Mouse (Mus musculus) limb, embryonic 14.5 days (tissue): ENCODE measurements at regions not wholly inside any gene's neighbourhood (a gene's known extent, or its start where the extent isn't known, plus 50 kb on each side); places are given as distances from the start of the nearest gene placed in this dataset.

ENCODE experiments used
- ATAC-seq: fragments of 200-750 bp; cut with Nextera tagmentation; 2 replicates; pipeline ENCODE4 v1.8.0; 2017; ENCODE audit warnings: low read depth, moderate number of reproducible peaks, moderate TSS enrichment; ENCODE audit not compliant: low FRiP score
- DNase-seq: peaks from one replicate; pipeline ENCODE4 v3.0.0-alpha.2; 2015; ENCODE audit warnings: low spot score
- H3K27ac ChIP-seq: fragments of 300-500 bp; sonication (generic); replicated peaks from 2 replicates; pipeline ENCODE4 v1.5.1; 2014; ENCODE audit warnings: low read depth, mild to moderate bottlenecking, low read length, moderate library complexity, mixed read lengths
- H3K27me3 ChIP-seq: fragments of 300-500 bp; sonication (generic); 2 replicates; pipeline ENCODE4 v1.6.1; 2014; ENCODE audit warnings: low read length, mixed read lengths; ENCODE audit not compliant: control insufficient read depth, insufficient read depth
- H3K36me3 ChIP-seq: fragments of 300-500 bp; sonication (generic); 2 replicates; pipeline ENCODE4 v1.6.1; 2014; ENCODE audit warnings: mild to moderate bottlenecking, low read length, moderate library complexity, mixed read lengths; ENCODE audit not compliant: control insufficient read depth, insufficient read depth
- H3K4me1 ChIP-seq: fragments of 300-500 bp; sonication (generic); 2 replicates; pipeline ENCODE4 v1.6.1; 2014; ENCODE audit warnings: antibody characterized with exemption, low read length, mixed read lengths; ENCODE audit not compliant: control insufficient read depth, insufficient read depth
- H3K4me2 ChIP-seq: fragments of 300-500 bp; sonication (generic); replicated peaks from 2 replicates; pipeline ENCODE4 v1.6.1; 2014; ENCODE audit warnings: low read depth, mild to moderate bottlenecking, low read length, moderate library complexity; ENCODE audit not compliant: severe bottlenecking
- H3K4me3 ChIP-seq: fragments of 300-500 bp; sonication (generic); replicated peaks from 2 replicates; pipeline ENCODE4 v1.5.1; 2014; ENCODE audit warnings: low read length
- H3K9ac ChIP-seq: fragments of 300-500 bp; sonication (generic); 2 replicates; pipeline ENCODE4 v1.6.1; 2014; ENCODE audit warnings: mild to moderate bottlenecking, low read depth, low read length, moderate library complexity; ENCODE audit not compliant: severe bottlenecking
- H3K9me3 ChIP-seq: fragments of 300-500 bp; sonication (generic); 2 replicates; pipeline ENCODE4 v1.6.1; 2016; ENCODE audit warnings: low read length; ENCODE audit not compliant: control insufficient read depth
- POLR2A ChIP-seq: fragments of 200-500 bp; IDR thresholded peaks from 2 replicates; pipeline ENCODE4 v1.8.0; 2012; ENCODE audit warnings: inconsistent platforms, mild to moderate bottlenecking, moderate library complexity, borderline replicate concordance; ENCODE audit not compliant: insufficient read depth, insufficient read length; ENCODE audit errors: extremely low read depth
- WGBS: fragments of 180-500 bp; shearing (Covaris S2); extraction: QIAGEN DNeasy Blood & Tissue Kit; methylation state at CpG from one replicate; pipeline ENCODE4 v1.1.7; 2014; 5-methylcytosine and 5-hydroxymethylcytosine counted together

DNA sequence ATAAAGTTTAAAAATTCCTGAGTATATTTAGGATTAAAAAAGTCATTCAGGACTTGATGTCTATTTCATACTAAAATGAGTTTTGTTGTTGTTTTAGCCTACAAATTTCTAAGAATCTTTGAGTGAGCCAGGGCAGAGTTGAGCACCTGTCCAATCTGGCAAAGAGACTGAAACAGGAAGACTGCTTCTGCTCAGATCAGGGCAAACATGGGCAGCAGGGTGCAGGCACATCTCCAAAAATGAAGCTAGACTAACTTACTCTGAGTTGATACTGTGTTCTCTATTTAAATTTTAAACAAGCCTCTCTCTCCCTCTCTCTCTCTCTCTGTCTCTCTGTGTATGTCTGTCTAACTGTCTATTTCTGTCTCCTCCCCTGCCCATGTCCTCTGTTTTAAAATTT is 1505.0 kb downstream of the Rapgef2 start:
- ATAC-seq, result no peak
- no peak overlapping the region for H3K27ac ChIP-seq
- no peak overlapping the region for H3K4me2 ChIP-seq

DNA sequence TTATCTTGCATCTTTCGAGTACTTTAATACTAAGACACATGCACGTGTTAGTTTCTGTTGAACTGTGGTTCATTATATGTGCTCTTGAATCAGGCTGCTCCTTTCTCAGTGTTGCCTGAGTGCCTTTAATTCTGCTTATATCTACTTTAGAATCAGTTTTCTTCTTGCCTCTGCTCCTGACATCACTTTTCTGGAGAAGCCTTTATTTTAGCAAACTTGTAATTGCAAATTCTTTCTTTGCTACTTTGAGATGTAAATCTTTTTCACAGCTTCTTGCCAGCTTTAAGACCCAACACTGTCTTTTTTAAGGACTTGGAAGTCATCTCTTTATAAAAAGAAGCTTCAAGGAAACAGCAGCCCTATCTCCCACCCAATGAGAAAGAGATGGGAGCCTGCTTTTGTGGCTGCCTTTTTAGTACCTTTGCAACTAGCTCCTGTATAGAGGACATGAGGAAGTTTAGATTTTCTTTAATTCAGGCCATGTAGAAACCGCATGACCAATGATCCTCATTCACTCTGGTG is 1527.4 kb downstream of the Rapgef2 start:
- Histone ChIP-seq H3K9ac (no peak overlapping the region), H3K4me1 (no peaks in the 10 kb centered on the region), H3K36me3 (no peaks in the 10 kb centered on the region), H3K27ac (no peak overlapping the region), H3K9me3 (no peaks in the 10 kb centered on the region), H3K4me3 (no peak overlapping the region), H3K4me2 (no peak overlapping the region), H3K27me3 (no peaks in the 10 kb centered on the region)
- WGBS, result 71% methylated on average over 3 of the region's 3 CpGs
- TF ChIP-seq POLR2A, result no peak
- DNase-seq (no peak), ATAC-seq (no peak)

More for the DNA sequence above, 1505.0 kb downstream of the Rapgef2 start:
- no peaks in the 10 kb centered on the region for H3K9me3 ChIP-seq
- H3K36me3 ChIP-seq, result no peaks in the 10 kb centered on the region
- DNase-seq, result no peak
- no peak for TF ChIP-seq POLR2A
- no peak overlapping the region for H3K4me3 ChIP-seq
- H3K4me1 ChIP-seq, result no peaks in the 10 kb centered on the region
- no peaks in the 10 kb centered on the region for H3K27me3 ChIP-seq
- H3K9ac ChIP-seq, result no peak overlapping the region

DNA sequence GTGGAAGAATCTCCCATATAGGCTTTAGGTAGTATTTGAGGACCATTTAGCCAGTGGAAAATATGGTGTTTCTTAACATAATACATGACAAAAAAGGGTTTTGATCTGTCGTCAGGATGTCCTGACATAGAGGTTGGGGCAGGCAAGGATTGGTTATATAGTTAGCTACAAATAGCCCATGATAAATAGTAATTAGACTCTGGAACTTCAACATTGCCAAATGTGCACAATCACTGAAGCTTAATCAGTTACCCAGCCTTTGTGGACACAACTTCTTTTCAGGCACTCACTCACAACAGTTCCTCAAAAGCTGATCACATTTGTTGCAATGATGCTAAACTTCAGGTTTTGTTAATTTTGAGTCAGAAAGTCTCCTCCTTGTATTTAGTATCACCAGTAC is 1528.0 kb downstream of the Rapgef2 start:
- no peak for TF ChIP-seq POLR2A
- no peaks in the 10 kb centered on the region for H3K9me3 ChIP-seq
- H3K27ac ChIP-seq, result no peak overlapping the region
- H3K9ac ChIP-seq, result no peak overlapping the region
- no peaks in the 10 kb centered on the region for H3K27me3 ChIP-seq
- DNase-seq, result no peak
- H3K4me1 ChIP-seq, result no peaks in the 10 kb centered on the region
- 80% methylated on average over 1 of the region's 1 CpGs for WGBS
- ATAC-seq, result no peak
- H3K4me2 ChIP-seq, result no peak overlapping the region
- H3K4me3 ChIP-seq, result no peak overlapping the region
- H3K36me3 ChIP-seq, result no peaks in the 10 kb centered on the region

DNA sequence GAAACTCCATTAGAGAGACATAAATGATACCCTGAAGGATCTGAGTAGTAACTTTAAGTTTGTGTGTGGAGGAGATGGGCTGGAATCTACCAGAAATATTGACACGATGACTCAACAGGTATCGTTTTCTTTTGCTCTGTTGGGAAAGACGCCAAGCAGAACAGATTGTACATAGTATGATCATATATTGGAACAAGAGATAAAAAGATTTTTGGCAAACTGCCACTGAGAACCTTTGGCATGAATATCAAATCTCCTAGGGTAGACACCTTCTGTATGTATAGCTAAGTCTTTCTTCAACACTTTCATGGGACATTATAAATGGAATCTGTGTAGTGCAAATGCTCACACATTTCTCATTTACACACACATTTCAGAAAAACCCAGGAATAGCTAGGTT is 1544.2 kb downstream of the Rapgef2 start:
- no peaks in the 10 kb centered on the region for H3K27me3 ChIP-seq
- no peaks in the 10 kb centered on the region for H3K36me3 ChIP-seq
- H3K9me3 ChIP-seq, result no peaks in the 10 kb centered on the region
- DNase-seq (no peak), ATAC-seq (no peak)
- TF ChIP-seq POLR2A, result no peak
- 97% methylated on average over 3 of the region's 3 CpGs for WGBS
- H3K9ac ChIP-seq, result no peak overlapping the region
- H3K4me1 ChIP-seq, result no peaks in the 10 kb centered on the region
- H3K27ac ChIP-seq, result no peak overlapping the region
- no peak overlapping the region for H3K4me2 ChIP-seq
- H3K4me3 ChIP-seq, result no peak overlapping the region

DNA sequence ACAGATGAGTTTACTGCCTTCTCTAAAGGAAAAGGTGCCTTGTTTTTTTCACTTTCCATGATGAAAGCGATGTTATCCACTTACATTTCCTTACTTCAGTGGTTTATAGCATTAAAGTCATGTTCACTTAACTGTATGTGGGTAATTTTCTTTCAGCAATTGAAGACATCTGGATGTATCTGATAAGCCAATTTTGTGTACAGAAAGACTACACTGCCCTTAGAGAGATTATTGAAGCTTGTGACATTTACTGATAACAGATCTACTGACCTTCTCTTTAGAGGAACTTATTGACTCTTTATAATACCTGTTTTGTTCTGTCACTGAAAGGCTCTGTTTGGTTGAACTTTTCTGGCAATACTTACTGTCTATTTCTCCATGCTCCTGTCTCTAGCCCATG is 1568.5 kb downstream of the Rapgef2 start:
- TF ChIP-seq POLR2A, result no peak
- DNase-seq (no peak), ATAC-seq (no peak)
- WGBS, result 77% methylated on average over 1 of the region's 1 CpGs
- Histone ChIP-seq H3K4me2 (no peak overlapping the region), H3K27me3 (no peaks in the 10 kb centered on the region), H3K27ac (no peak overlapping the region), H3K4me1 (no peaks in the 10 kb centered on the region), H3K4me3 (no peak overlapping the region), H3K36me3 (no peaks in the 10 kb centered on the region), H3K9me3 (no peaks in the 10 kb centered on the region), H3K9ac (no peak overlapping the region)

DNA sequence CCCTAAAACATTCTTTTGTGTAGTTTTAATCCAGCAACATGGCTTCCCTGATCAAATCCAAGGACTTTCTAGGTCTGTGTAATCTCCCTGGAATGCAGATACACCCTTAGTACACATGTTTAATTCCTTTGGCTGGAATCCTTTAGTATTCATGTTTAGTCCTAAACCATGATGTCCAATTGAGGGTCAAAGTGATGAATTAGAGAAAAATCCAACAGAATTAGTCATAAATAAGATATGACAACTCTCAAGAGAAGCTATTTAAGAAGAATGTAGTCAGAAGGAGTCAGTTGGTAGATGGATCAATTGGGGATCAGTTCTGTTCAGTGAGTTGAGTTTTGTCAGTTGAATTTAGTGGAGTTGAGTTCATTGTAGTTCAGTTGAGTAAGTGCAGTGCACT is 1590.7 kb downstream of the Rapgef2 start:
- no peak for TF ChIP-seq POLR2A
- ATAC-seq, result no peak
- Histone ChIP-seq H3K4me1 (no peaks in the 10 kb centered on the region), H3K36me3 (no peaks in the 10 kb centered on the region), H3K27me3 (no peaks in the 10 kb centered on the region), H3K9me3 (no peaks in the 10 kb centered on the region), H3K4me2 (no peak overlapping the region), H3K27ac (no peak overlapping the region), H3K4me3 (no peak overlapping the region), H3K9ac (no peak overlapping the region)
- no peak for DNase-seq
